Mouse (Mus musculus) telencephalon, adult 2 months (tissue): Measurements from ENCODE around the gene Fyn.

Experiments used
- DNase-seq: peaks from one replicate; pipeline ENCODE4 v3.0.0-alpha.2; 2011; ENCODE audit warnings: low read depth, low spot score

Gene Fyn

DNA sequence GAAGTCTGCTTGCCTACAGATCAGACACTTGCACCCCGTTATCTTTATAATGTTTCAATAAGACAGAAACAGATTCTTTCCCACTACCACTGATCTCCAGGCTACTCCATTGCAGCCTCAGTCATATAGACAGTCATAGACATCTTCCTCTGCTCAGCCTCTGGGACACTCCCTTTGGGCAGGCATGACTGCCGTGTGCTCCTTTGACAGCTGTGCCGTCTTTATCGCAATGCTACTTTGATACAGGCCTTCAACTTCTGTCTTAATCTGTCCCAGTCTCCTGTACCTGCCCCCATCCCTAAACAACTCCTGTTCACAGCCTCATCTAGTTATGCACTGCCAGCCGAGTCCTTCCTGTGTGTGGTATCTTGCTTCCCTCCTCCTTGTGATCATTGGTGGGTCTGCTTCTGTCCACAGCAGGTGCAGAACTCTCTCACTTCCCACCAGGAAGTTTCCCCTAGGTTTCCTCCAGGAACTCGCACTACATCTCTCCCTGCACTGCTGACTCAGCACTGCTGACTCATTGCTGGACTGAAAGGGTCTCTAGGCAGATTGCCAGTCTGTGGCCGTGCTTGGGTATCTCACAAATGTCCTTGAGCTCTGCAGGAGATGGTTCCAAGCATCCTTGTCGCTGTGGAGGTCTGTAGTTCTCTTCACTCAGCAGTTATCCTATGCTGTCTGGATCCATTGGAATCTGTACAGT is 43.4 kb downstream of the Fyn start:
- DNase-seq, result no peak

DNA sequence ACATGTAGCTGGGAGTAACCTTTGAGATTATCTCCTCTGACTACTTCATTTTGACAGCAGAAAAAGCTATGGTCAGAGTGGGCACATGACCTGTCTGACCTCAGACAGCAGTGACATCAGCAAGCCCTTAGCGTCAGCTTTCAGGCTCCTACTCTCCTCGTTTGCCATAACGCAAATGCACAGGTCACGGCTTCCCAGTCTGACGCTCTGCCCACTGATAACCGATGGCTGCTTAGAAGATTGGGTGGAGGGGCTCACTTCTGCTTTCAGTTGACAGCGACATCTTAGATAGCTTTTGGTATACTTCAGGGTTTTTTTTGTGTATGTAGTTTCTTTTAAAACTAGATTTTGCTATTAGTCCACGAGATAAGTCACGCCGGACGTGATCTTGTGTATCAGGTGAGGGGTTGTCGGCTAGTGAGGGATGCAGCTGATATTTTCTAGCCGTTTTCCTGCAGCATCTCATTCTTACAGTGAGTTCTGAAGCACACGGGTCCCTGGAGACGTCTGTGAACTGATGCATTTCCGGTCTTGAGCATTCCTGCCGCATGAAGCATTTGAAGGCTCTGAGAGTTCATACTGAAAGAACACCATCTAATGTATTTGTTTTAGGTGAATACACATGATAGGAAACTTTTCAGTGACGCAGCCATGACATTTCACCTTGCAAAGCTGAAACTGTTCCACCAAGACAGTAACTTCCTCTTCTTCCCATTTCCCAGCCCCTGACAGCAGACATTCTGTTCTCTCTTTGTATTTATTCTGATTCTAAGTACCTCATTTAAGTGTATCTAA is 44.4 kb downstream of the Fyn start:
- DNase-seq, result no peak

DNA sequence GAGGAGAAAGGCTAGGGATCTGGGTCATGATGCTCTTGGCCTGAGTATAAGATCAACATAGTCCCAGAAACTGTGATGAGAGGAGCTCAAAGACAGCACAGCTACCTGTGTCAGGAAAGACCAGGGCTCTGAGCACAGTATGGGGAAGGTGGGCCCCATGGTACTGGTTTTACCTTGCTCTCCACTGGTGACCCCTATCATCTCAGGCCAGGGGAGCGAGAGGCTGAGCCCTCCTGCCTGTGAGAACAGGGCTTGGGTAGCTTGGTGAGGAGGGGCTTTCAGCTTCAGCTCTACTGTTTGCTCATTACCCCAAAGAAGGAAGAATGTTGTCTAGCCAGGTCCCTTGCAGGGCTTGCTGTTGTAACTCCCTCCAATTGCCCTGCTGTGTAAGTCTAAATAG is 45.4 kb downstream of the Fyn start:
- no peak for DNase-seq

DNA sequence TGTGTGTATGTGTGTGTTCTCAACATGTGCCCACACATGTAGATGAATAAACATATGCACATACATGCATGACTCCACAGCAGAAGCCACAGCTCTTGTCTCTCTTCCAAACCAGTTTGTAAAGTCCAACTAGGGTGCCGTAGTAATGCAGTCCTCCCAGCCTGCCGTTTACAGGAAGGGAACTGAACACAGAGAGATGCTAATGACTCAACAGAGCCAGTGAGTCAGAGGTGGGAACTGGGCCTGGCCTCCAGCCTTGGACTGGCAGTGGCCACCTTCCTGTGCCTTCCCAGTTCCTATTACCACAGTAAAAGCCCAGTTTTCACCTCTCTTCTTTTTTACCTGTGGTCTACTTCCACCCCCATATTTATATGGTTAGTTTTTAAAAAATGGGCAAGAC is 46.9 kb downstream of the Fyn start:
- no peak for DNase-seq

DNA sequence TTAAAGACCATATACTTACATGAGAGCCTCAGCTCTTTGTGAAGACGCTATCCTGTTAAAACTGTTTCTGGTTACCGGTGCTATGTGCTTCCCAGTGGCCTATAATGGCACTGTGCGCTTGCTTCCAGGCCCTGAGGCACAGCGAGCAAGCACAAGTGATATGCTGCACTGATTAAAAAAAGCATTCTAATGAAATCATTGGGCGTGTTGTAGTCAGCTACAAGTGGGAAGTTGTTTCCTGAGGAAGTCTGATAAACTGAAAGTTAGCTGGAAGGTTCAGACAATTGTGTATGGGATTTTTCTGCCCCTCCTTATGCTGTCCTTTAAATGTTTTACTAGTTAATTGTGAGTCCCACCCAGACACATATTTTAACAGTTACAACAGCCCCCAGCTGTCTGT is 49.0 kb downstream of the Fyn start:
- DNase-seq, result no peak

DNA sequence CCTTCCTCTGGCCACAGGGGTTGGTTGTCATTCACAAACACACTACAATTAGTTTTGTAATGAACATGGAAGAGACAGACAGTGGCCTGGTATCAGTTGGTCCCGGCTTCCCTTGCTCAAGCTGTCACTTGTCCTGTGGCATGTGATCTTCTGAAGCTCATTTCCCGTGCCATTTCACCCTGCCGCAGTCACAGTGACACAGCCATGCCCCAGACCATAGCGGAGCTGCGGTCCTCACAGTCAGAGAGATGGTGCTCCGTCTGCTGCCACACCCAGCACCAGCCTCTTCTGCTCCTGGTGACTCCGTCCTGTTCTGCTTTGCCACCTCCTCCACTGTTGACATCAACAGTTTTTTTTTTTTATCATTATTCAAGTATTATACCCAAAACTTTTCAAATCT is 49.7 kb downstream of the Fyn start:
- DNase-seq, result no peak

DNA sequence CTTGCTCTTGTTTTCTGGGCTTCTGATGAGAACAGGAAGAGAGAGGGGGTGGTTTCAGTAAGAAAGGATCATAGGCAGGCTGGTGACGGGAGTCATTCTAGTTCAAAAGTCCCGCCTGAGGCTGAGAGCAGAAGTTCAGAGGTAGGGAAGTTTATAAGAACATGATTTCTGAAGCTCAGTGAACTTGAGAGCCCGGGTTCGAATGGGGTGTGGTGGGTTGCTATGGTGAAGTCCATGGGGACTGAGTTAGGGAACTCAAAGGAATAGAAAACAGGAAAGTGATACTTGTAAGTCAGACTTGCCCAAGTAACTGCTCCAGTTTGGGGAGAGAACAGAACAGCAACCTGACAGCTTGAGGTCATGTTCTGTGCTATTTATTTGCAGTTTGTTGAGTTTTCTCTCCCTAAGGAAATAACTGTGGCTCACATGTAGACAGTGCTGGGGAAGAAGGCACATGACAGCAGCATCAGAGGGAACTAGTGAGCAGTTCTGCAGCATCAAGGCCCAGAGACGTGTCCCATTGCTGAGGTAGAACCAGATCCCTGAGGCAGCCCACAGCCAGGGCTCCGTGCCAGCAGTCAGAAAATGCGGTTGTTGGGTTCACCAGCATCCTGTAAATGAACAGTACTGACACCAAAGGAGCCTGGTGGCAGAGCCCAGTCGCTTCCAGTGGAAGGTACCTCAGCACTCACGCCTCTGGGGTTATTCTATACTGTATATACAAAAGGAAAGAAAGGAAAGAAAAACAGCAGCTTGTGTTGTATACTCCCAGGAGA is 52.4 kb downstream of the Fyn start:
- no peak for DNase-seq

DNA sequence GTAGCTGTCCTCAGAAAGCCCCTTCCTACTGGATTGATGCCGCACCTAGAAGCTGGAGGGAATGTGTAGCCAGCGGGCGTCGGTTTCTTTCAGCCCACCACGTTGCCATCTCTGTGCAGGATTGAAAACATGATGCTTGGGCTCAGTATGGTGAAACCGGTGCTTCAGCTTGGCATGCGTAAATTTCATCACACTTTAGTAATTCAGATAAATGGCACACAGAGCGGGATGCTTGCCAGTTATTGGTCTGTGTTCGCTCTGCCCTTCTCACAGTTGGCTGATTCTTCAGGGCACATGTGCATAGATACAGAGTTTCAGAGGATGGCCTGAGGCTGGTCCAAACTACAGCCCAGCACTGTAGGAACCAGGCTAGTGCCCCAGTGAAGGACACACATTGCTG is 53.1 kb downstream of the Fyn start:
- no peak for DNase-seq

DNA sequence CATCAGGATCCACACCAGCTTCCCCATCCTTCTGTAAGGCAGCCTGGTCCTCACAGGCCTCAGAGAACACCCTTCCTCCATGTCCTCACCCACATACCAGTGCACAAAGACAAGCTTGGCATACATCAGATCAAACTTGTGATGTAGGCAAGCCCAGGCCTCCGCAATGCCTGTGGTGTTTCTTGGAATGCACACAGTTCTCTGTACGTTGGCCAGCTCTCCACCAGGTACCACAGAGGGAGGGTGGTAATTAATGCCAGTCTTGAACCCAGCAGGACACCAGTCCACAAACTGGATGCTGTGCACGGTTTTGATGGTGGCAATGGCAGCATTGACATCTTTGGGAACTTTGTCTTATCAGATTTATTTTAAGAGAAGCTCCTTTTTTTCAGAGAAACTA is 56.0 kb downstream of the Fyn start:
- DNase-seq, result no peak

DNA sequence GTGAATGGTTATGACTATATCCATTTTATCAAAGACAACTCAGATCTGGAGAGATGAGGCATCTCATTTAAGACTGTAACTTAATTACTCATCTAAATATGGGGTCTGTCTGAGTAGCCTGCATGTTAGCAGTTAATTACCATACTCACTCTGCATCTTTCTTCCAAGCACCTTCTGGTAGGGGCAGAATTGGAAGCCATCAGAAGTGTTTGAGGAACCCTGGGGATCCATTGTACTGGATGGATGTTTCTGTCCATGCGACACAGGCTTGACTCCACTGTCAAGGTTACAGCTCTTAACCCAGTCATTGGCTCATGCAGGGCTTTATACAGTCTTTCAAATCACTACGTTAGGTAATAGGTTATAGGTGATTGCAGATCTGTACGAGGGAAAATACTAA is 57.4 kb downstream of the Fyn start:
- no peak for DNase-seq

DNA sequence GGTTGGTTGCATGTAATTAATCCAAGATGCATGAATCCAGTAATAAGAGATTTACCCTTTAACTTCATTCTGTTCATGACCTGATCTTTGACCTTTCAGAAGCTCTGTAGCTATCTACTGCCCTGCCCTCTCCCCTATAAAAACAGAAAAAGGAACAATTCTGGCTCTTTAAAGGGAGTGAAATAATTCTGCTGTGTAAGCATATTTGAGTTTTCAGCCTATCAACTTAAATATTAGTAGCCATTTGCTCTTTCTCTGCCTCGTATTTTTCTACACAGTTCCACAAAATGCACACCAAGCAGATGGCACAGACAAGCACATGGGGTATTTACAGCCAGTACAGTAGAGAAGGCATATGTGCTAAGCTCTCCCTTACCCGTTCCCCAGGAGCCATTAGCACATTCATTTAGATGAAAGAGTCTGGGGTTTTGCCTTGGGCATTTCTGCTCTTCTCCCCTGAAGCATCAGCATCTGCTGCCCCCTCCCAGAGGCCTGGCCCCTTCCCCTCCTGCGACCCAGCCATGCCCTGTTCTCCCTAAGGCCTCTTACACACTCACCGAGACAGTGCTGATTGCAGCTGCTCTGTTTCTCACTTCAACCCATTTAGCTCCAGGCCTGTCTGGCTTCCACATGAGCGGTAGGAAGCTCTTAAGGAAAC is 58.3 kb downstream of the Fyn start:
- DNase-seq, result no peak

DNA sequence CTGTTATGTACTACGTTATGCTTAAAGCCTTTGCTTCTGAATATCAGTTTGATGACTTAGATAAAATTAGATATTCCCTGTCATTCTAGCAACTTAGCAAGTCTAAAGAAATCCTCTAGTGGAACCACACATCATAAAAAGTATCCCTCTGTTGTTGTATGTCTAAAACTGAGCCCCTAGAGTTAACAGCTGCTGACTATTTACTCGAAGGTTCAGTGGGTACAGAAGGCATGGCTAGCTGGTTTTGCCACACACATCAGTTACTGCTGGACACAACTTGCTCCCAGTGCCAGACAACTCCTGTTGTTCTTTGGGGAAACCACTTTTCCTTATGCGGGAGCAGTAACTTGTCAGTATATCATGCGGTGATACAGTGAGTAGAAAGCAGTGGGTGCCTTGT is 61.0 kb downstream of the Fyn start:
- DNase-seq, result no peak

DNA sequence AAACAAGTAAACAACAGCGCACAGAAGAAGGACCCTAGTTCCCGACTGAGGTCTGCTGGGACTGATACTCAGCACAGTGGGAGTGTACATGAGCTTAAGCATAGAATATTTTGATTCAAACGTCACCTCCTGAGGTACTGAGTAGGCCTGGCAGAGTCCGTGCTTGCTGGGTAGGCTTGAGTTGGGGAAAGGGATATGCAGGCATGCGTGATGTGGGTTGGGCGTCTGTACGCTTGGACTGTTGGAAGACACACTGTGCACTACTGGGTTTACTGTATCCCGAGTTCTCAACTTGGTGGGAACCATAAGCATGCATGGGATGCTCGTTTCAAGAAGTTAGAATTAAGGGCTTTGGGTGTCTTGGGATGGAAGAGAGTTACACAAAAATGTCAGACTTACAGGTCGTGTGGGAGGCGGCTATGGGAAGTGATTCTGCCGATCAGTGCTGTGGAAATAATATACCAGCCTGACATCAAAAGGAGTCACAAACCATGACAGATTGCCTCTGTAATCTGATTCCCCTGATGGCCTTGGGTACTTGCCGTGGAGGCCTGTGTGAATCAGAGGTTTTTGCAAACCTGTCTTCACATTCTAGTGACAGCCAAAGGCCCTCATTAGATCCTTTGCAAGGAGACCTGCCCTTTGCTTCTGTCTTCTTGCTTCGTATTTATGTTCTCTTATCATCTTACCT is 61.6 kb downstream of the Fyn start:
- no peak for DNase-seq

DNA sequence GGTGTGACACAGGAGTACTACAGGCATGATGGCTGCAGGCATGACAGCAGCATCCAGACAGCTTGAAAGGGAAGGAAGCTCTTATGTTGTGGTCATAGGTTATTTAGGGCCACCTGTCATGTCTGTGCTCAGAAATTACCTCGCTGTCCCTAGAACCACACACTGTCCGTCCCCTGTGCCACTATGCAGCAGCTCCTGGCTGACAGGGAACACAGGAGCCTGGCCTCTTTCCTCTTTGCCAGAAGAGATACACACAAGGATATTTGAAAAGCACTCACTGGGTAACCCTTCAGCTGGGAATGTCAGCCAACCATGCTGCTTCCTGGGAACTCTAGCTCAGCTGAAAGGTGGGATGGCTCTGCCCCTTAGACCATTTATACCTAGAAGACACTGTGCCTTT is 62.6 kb downstream of the Fyn start:
- DNase-seq, result no peak

DNA sequence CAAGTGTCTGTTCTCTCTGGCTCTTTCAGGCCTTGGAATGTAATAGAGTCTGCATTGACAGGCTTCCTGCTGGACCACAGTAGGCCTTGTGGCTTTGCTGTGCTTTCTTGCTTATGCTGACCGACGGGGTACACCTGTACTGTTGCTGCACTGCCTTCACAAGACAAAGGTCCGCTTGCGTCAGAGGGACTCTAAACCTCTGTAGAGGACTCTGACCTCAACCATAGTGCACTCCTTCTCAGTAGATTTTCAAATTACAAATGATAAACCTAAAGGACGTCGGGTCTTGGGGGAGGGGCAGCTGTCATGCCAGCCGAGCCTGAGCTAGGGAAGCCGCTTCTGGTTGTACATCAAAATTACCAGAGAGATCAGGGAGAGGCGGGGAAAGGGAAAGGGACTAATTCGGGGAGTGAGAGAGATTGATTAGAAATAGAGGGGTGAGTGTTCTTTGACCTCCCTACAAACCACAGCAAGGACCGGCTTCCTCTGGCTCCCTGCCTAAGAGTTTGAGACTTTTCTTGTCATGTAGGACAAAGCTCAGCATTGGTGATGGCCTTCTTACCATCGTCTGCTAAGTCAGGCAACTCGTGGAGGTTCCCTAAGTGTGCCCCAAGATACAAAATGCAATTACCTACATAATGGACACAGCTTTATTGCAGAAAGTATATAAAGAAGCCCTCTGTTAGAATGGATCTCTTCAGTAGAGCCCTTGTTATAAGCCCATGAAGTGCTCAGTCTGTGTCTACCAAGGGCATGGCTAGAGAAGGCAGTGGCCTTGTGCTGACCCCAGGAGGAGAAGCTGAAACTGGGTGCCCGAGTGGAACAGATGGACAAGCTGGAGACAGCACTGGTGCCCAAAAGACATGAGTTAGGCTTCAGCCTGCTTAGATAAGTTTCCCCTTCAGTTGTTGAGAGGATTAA is 64.3 kb downstream of the Fyn start:
- DNase-seq, result no peak

DNA sequence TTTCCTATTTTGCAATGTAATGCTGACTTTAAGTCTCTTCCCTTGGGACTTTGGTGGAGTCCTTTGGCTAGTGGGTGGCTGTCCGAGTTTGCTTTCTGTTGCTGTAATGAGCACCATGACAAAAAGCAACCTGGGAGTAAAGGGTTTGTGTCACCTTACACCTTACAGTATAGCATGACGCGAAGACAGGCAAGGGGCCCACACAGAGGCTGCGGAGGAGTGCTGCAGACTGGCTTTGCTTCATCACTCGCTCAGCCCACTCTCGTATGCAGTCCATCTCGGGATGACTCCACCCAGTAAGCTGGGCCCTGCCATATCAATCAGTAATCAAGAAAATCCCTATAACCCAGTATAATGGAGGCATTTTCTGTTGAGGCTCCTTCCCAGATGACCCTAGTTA is 65.2 kb downstream of the Fyn start:
- no peak for DNase-seq

DNA sequence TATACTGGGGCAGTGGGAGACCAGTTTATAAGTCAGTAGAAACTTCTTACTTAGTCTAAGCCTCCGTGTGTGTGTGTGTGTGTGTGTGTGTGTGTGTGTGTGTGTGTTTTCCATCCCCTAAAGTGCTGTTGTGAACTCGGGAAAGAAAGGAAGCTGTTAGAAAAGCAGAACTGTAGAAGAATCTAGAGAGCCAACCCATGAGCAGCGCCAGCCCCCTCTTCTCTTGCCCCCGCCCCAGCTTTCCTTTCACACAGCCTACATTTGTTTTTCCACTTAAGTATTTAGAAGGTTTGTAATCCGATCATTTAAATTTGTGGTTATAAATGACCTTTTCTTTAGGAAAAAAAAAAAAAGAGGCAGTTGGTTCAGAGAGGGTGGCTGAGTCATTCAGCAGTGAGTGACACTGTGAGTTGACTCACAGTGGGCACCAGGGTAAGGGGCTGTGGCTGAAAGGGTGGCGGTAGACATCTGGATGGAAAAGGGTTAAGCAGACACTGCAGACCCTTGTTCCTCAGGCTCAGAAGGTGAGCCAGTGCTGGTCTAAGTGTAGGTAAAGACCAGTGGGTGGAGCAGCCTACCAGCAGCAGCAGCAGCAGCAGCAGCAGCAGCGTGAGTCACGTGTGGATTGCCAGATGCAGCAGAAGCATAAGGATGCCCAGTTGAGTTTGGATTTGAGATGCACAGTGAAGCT is 66.2 kb downstream of the Fyn start:
- DNase-seq, result no peak

DNA sequence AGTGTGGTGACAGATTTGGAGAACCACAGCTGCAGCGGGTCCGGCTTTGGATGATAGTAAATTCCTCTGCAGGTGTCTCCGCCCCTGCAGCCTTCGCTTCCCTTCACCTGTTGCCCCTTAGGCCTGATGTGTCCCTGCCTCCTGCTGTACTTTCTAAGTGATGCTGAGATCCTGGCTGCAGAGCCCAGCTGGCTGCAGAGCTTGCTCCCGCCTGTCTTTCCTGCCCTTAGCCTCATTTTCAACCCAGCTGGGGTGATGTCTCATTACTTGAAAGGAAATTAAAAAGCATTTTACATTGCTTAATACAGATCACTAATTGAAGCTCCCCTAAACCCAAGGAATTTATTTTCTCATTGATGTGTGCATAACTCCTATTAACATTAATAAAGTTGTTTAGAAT is 70.2 kb downstream of the Fyn start:
- no peak for DNase-seq

DNA sequence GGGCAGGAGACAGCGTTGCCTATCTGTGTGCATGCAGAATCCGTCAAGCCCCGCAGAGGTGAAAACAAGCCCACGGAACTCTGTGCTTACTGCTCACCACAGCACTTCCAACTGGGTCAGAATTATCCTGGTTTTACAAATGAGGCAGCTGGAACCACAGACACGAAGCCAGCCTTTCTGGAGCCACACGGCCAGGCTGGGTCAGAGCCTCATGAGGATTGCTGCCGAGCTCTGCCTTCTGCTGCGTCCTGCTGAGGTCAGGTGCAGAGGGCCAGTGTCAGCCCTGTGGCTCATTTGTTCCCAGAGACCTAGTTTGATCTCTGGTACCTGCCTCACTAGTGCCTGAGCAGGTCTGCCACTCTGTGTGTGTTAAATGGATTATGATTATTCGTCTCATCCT is 71.9 kb downstream of the Fyn start:
- DNase-seq, result no peak

DNA sequence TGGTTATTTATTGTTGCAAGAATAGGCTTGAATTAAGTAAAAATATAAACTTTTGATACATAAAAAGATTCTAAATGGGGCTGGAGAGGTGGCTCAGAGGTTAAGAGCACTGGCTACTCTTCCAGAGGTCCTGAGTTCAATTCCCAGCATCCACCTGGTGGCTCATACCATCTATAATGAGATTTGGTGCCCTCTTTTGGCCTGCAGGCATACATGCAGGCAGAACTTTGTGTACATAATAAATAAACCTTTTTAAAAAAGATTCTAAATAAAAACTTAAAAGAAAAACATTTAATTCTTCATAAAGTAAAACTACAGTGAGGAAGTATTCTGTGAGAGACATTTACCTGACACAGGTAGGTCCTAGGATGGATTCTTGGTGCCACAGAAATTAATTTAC is 73.0 kb downstream of the Fyn start:
- DNase-seq, result no peak
